In genomic region chr8:86888058-86888939, GRCm38 (mm10) we compare ENCODE assay signal across 8 mouse cellular contexts. TPM values are rescaled to one million over a fixed set of nuclear protein-coding genes. Genes with fewer than 3 reads are reported as not detected.
DNase-seq lines count a peak whose midpoint lies in the region; ATAC-seq lines count a peak whose summit lies in the region.

No protein-coding gene starts in this region.

- no peak overlapping the region for H3K27ac ChIP-seq in heart, embryonic 10.5 days
- no peak overlapping the region for H3K27ac ChIP-seq in forebrain, embryonic 14.5 days (ENCODE audit: low read depth, low read length)

- WGBS in heart, embryonic 10.5 days, result 71% methylated on average over 11 of the region's 11 CpGs
- 72% methylated on average over 11 of the region's 11 CpGs for WGBS in forebrain, embryonic 14.5 days

- ATAC-seq in forebrain, embryonic 14.5 days, result no peak

- no peak overlapping the region for H3K4me2 ChIP-seq in forebrain, embryonic 14.5 days (ENCODE audit: low read length)

- H3K4me1 ChIP-seq in heart, embryonic 10.5 days, result peaks cover 11% of the 10 kb centered on the region
- peaks cover 6% of the 10 kb centered on the region for H3K4me1 ChIP-seq in forebrain, embryonic 14.5 days (ENCODE audit: control insufficient read depth, insufficient read depth, low read length)

- H3K27me3 ChIP-seq in heart, embryonic 10.5 days (ENCODE audit: insufficient read depth, poor library complexity, severe bottlenecking), result peaks cover 3% of the 10 kb centered on the region; the same call in 1 of the 2 replicates
- H3K27me3 ChIP-seq in forebrain, embryonic 14.5 days (replicated peaks; ENCODE audit: control insufficient read depth, insufficient read depth, low read length), result no peaks in the 10 kb centered on the region

- no peaks in the 10 kb centered on the region for H3K9me3 ChIP-seq in heart, embryonic 10.5 days
- H3K9me3 ChIP-seq in forebrain, embryonic 14.5 days (replicated peaks; ENCODE audit: control insufficient read depth, low read length), result no peaks in the 10 kb centered on the region

- no peak overlapping the region for H3K9ac ChIP-seq in forebrain, embryonic 14.5 days (ENCODE audit: low read length)

- no peak overlapping the region for H3K4me3 ChIP-seq in heart, embryonic 10.5 days
- no peak overlapping the region for H3K4me3 ChIP-seq in forebrain, embryonic 14.5 days (ENCODE audit: low read depth, low read length)

- no peaks in the 10 kb centered on the region for H3K36me3 ChIP-seq in heart, embryonic 10.5 days
- H3K36me3 ChIP-seq in forebrain, embryonic 14.5 days (ENCODE audit: control insufficient read depth, insufficient read depth, low read length), result no peaks in the 10 kb centered on the region

- peak; percentile 99 for DNase-seq in heart, adult 11 months
- no peak for DNase-seq in heart, embryonic 10.5 days (ENCODE audit: low spot score)
- peak; percentile 65 for DNase-seq in T-cell, adult 2 months (ENCODE audit: low spot score)
- peak; percentile 54 to 63 for DNase-seq in kidney, adult 8-10 months
- peak; percentile 75 to 77 for DNase-seq in monocyte, adult 2 months (ENCODE audit: low read depth in 1 of 2, low spot score in 2 of 2)
- no peak for DNase-seq in forebrain, embryonic 14.5 days (ENCODE audit: low spot score)
- no peak for DNase-seq in embryo, embryonic 10 days (ENCODE audit: low spot score)
- no peak for DNase-seq in left cerebral cortex, adult 8-10 months (ENCODE audit: low spot score in 2 of 2)

RNA-seq across cellular contexts. Expression of gene N4bp1, which starts 3.2 kb away (rescaled TPM):
- polyA plus RNA-seq in heart, embryonic 10.5 days (2016; fragmentation: Nextera tagmentation; extraction: Ambion mirVana), result 6.6 and 9.9 TPM in 2 replicates
- 8.3 and 9.8 TPM in 2 replicates for polyA plus RNA-seq in forebrain, embryonic 14.5 days (2014; fragmentation: Nextera tagmentation; extraction: Ambion mirVana)
- total RNA-seq in left cerebral cortex, adult 8-10 months (2022), result 10 to 100 TPM; 38.7 to 43.9 (median 41.0) TPM

Comparison
In these comparisons a context has a peak if more than half of its experiments do, and no peak if none do; other contexts are left out.
1. DNase-seq: peak in heart, adult 11 months (single experiment), T-cell, adult 2 months (single experiment), kidney, adult 8-10 months (2 of 2) and monocyte, adult 2 months (2 of 2); none in heart, embryonic 10.5 days (single experiment), forebrain, embryonic 14.5 days (single experiment), embryo, embryonic 10 days (single experiment) and left cerebral cortex, adult 8-10 months (0 of 2).